Mouse (Mus musculus) adrenal gland, adult (tissue): ENCODE measurements around the gene Sh2b1.
A peak's percentile ranks its signal among the peaks of the same experiment; 100 is the strongest.
"Not testable (repeated sequence)": the region's sequence is repeated elsewhere in the genome, so short reads cannot be mapped to it uniquely, and the experiment has no call there.

ENCODE experiments used
- DNase-seq, 2 experiments: peaks; one replicate each; pipeline ENCODE4 v3.0.0; 2022 to 2023; ENCODE audit warnings: low spot score in 1 of 2; ENCODE audit not compliant: inconsistent age in 2 of 2

Sh2b1 gene

GRCm38 (mm10) chr7:126474993-126475581 is at the start of gene Sh2b1:
Gene Sh2b1 (minus strand): TSS chr7:126475424.
- DNase-seq, result peak; percentile 93 to 97

DNA sequence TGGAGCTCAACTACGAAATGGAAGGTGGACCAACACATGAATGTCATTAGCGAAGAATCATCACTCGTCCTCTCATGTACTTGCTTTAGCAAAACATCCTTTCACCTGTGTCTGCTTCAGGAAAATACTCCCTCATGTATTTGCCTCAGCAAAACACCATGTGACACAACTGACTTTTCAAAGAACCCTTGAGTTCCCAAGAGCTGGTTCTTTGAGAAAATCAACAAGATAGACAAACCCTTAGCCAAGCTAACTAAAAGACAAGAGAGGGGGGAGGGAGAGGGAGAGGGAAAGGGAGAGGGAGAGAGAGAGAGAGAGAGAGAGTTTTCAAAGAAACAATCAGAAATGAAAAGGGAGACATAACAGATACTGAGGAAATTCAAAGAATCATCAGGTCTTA is 48.1 kb upstream of the Sh2b1 start:
- DNase-seq, result no peak

DNA sequence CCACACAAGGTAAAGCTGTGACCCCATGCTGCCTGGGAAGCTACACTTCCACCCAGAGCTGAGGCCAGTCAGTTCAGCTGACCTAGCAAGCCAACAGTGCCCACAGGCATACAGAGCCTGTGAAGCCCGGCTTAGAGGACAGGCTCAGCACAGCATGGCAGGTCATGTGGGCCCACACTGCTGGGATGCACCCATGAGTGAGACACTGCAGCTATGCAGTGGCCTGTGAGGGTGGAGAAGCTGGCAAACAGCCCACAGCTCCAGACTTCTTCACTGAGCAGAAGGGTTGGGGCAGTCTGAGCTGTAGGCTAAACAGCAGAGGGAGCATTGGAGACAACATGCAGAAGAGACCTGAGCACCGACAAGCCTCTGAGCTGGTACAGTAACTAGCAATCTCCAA is 44.3 kb upstream of the Sh2b1 start:
- DNase-seq, result no peak

- no peak for DNase-seq
Observed at GRCm38 (mm10) chr7:126518261-126518941, 43.2 kb upstream of the Sh2b1 start.

- peak; percentile 64 to 87 for DNase-seq
Observed at GRCm38 (mm10) chr7:126511287-126511686, 36.1 kb upstream of the Sh2b1 start.

DNA sequence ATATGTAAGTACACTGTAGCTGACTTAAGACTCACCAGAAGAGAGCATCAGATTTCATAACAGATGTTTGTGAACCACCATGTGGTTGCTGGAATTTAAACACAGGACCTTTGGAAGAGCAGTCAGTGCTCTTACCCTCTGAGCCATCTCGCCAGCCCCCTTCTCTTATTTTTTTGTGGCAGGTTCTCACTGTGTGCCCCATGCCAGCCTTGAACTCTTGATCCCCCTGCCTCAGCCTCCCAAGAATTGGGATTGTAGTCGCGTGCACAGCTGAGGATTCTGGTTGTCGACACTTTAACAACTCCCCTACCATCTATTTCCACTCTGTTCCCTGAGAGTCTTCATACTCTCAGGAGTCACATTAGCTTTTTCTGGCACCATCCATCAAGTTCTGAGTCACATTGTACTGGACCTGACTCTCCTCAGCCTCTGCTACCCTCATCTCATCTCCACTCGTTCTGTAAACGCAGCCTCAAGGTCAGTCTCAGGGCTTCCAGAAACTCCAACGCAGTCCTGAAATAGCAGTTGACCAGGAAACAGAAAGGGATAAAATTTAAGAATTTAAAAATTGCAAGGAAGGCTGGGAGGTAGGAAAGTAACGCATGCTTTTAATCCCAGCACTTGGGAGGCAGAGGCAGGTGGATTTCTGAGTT is 32.0 kb upstream of the Sh2b1 start:
- DNase-seq, result peak; percentile 78 to 84

- peak in 1 of 2 experiments; percentile 46 for DNase-seq
Observed at GRCm38 (mm10) chr7:126504913-126505312, 29.7 kb upstream of the Sh2b1 start.

DNA sequence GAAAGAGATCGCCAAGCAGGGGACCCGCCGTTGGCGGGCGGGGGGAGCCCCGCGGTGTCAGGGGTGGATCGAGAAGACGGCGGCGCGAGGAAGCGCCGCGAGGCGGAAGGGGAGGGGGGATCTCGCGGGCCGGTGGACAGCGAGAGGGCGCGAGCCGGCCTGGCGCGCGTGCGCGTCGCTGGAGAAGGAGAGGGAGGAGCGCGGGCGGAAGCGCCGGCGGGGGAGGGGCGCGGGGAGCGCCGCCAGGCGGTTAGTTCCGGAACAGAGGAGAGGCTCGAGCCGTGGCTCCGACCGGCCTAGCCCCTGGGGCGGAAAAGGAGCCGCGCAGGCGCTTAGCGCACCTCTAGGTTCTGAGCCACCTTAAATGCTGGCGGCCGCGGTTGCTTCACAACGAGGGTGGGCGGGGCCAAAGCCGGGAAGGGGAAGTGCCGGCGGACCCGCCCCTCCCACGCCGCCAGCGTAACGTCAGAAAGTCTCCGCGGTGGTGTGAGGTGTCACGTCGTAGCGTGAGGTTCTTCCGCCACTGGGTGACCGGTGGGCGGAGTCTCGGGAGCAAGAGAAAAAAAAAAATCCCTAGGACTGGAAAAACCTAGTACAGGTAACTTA is 28.2 kb upstream of the Sh2b1 start, which contains the start of gene Atxn2l:
Gene Atxn2l (minus strand): TSS at position 165 of the 606 bp plus-strand sequence.
- peak; percentile 100 for DNase-seq

- DNase-seq, result no peak
Observed at GRCm38 (mm10) chr7:126502751-126503150, 27.5 kb upstream of the Sh2b1 start.

DNA sequence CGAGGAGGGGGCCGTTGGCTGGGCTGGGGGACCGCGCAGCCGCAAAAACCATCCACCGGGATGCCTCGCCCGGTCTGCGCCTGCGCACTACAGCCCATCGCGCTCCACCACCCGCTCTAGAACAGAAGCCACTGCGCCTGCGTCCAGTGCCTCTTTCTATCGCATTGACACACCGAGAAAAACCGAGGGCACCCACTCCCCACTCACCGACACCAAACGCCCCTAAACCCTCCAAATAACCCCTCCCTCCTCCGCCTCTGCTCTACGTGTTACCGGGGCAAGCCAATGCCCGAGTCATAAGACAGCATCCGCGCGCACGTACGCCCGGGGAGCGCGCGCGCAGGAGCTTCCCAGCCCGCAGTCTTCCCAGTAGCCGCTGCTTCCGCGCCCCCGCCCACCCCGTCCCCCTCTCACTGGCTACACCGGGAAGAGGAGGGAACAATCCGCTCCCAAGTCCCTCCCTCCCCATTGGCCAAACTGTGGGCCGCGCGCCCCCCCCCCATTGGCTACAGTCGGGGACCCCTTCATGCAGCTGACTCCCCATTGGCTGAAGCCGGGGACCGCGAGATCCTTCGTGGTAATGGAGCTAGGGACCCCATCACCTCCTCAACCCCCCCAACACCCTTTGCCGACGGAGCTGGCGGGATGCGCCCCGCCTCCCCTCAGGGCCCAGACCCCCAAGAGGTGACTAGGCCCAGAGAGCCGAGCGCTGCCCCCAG is 27.0 kb upstream of the Sh2b1 start:
- peak; percentile 94 to 98 for DNase-seq

- no peak for DNase-seq
Observed at GRCm38 (mm10) chr7:126501684-126502022, 26.4 kb upstream of the Sh2b1 start.

- DNase-seq, result no peak
Observed at GRCm38 (mm10) chr7:126499416-126499815, 24.2 kb upstream of the Sh2b1 start.

- no peak for DNase-seq
Observed at GRCm38 (mm10) chr7:126497966-126498365, 22.7 kb upstream of the Sh2b1 start.

GRCm38 (mm10) chr7:126496475-126496874 is 21.3 kb upstream of the Sh2b1 start:
- DNase-seq, result no peak

- no peak for DNase-seq
Observed at GRCm38 (mm10) chr7:126494120-126494519, 18.9 kb upstream of the Sh2b1 start.

- DNase-seq, result no peak
Observed at GRCm38 (mm10) chr7:126491973-126492372, 16.7 kb upstream of the Sh2b1 start.

- DNase-seq, result no peak
Observed at GRCm38 (mm10) chr7:126491005-126491404, 15.8 kb upstream of the Sh2b1 start.

- DNase-seq, result not testable (repeated sequence)
Observed at GRCm38 (mm10) chr7:126487617-126488385, 12.6 kb upstream of the Sh2b1 start.

GRCm38 (mm10) chr7:126487052-126487483 is 11.8 kb upstream of the Sh2b1 start, which contains the start of gene Tufm:
Gene Tufm (plus strand): TSS chr7:126487361.
- peak; percentile 97 to 98 for DNase-seq

GRCm38 (mm10) chr7:126482392-126482871 is 7.2 kb upstream of the Sh2b1 start:
- DNase-seq, result peak; percentile 95 to 96
